ENCODE assay signal across 8 mouse cellular contexts in genomic region chr8:78124248-78124647, GRCm38 (mm10).
A peak's percentile ranks its signal among the peaks of the same experiment; 100 is the strongest.
DNase-seq lines count a peak whose midpoint lies in the region; ATAC-seq lines count a peak whose summit lies in the region.

No protein-coding gene starts in this region.

- intact Hi-C loops in gastrocnemius, postnatal 36 days (cut with DNase I): no loop called here

- DNase-seq in gastrocnemius, postnatal 10 days: peak; percentile 30
- DNase-seq in gastrocnemius, postnatal 36 days: no peak
- DNase-seq in right cerebral cortex, postnatal 14 days: peak; percentile 11
- DNase-seq in right cerebral cortex, postnatal 10 days (ENCODE audit: low spot score in 2 of 2): no peak
- peak; percentile 22 for DNase-seq in embryo, embryonic 11.5 days (ENCODE audit: low read depth, low spot score)
- no peak for DNase-seq in ovary, postnatal 10 days (ENCODE audit: low spot score)
- no peak for DNase-seq in urinary bladder, postnatal 25 days (ENCODE audit: low spot score)

- peak; percentile 58; the same call in 1 of the 2 replicates for ATAC-seq in megakaryocyte progenitor cell, adult 5-6 weeks (replicated peaks; ENCODE audit: poor library complexity)

Comparison
In these comparisons a context has a peak if more than half of its experiments do, and no peak if none do; other contexts are left out.
1. DNase-seq: peak in gastrocnemius, postnatal 10 days (single experiment), right cerebral cortex, postnatal 14 days (single experiment) and embryo, embryonic 11.5 days (single experiment); none in gastrocnemius, postnatal 36 days (0 of 2), right cerebral cortex, postnatal 10 days (0 of 2), ovary, postnatal 10 days (single experiment) and urinary bladder, postnatal 25 days (single experiment).